Comparison of ENCODE assay signal across 19 mouse cellular contexts in the genomic region with DNA sequence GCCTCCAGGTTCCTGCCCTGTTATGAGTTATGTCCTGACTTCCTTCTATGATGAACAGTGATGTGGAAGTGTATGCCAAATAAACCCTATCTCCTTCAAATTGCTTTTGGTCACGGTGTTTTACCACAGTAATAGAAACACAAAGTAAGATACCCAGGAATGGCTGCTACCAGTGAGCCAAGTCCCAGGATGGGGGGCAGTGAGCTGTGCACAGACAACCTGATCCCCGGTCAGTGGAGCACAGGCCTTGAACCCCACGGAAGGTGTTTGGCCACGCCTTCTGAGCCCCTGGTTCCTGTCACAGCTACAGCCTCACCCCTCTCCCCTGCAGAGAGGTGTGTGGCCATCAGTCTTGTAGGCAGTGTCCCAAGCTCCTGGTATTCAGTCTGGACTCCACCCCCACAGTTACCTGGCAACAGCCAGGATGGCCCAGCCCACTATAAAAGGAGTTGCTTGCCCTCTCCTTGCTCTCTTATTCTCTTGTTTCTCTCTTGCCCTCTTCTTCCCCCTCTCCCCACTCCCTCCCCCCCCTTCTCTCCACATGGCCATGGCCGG. TPM values are rescaled to one million over a fixed set of nuclear protein-coding genes. Genes with fewer than 3 reads are reported as not detected.
DNase-seq lines count a peak whose midpoint lies in the region; ATAC-seq and TF ChIP-seq lines count a peak whose summit lies in the region.
"Had no signal": no experiment of that assay in that cellular context is flagged by ENCODE, and none has a peak within 500 bp of the region (broad histone marks: within the 10 kb centered on the region; RNA-seq: fewer than 3 reads in every experiment).

No protein-coding gene starts in this region.

- TF ChIP-seq EP300 in stomach, postnatal 0 days (optimal IDR thresholded peaks at IDR 0.05) = no peak

- no peak for TF ChIP-seq CTCF in stomach, postnatal 0 days (IDR thresholded peaks at IDR 0.05; ENCODE audit: low read depth)

- no peaks in the 10 kb centered on the region for H3K36me3 ChIP-seq in hindbrain, embryonic 10.5 days
- no peaks in the 10 kb centered on the region for H3K36me3 ChIP-seq in hindbrain, embryonic 14.5 days (replicated peaks; ENCODE audit: control insufficient read depth, insufficient read depth)
- no peaks in the 10 kb centered on the region for H3K36me3 ChIP-seq in hindbrain, embryonic 13.5 days
- H3K36me3 ChIP-seq in stomach, postnatal 0 days (ENCODE audit: control insufficient read depth, insufficient read depth, low read length) = no peaks in the 10 kb centered on the region
- H3K36me3 ChIP-seq: stomach, embryonic 15.5 days had no signal

- no peak overlapping the region for H3K27ac ChIP-seq in hindbrain, embryonic 10.5 days
- no peak overlapping the region for H3K27ac ChIP-seq in hindbrain, embryonic 14.5 days
- no peak overlapping the region for H3K27ac ChIP-seq in hindbrain, embryonic 13.5 days
- no peak overlapping the region for H3K27ac ChIP-seq in stomach, postnatal 0 days (replicated peaks)
- H3K27ac ChIP-seq: forebrain, embryonic 13.5 days; stomach, embryonic 15.5 days had no signal

- H3K4me1 ChIP-seq in hindbrain, embryonic 10.5 days (replicated peaks) = peaks cover 17% of the 10 kb centered on the region
- H3K4me1 ChIP-seq in hindbrain, embryonic 14.5 days (replicated peaks; ENCODE audit: control insufficient read depth, insufficient read depth, low read length) = peaks cover 8% of the 10 kb centered on the region; the same call in 1 of the 2 replicates
- peaks cover 16% of the 10 kb centered on the region; the same call in 1 of the 2 replicates for H3K4me1 ChIP-seq in hindbrain, embryonic 13.5 days (replicated peaks)
- H3K4me1 ChIP-seq in stomach, postnatal 0 days (replicated peaks; ENCODE audit: control insufficient read depth, insufficient read depth) = no peaks in the 10 kb centered on the region
- H3K4me1 ChIP-seq: stomach, embryonic 15.5 days had no signal

- no peak overlapping the region for H3K9ac ChIP-seq in hindbrain, embryonic 14.5 days
- H3K9ac ChIP-seq in hindbrain, embryonic 13.5 days = no peak overlapping the region
- no peak overlapping the region for H3K9ac ChIP-seq in stomach, postnatal 0 days (ENCODE audit: low read length)
- H3K9ac ChIP-seq: forebrain, embryonic 13.5 days; stomach, embryonic 15.5 days had no signal

- peaks cover 29% of the 10 kb centered on the region for H3K27me3 ChIP-seq in hindbrain, embryonic 10.5 days (ENCODE audit: insufficient read depth, poor library complexity, severe bottlenecking)
- peaks cover 2% of the 10 kb centered on the region; the same call in 1 of the 2 replicates for H3K27me3 ChIP-seq in hindbrain, embryonic 14.5 days (ENCODE audit: control insufficient read depth, insufficient read depth, low read length)
- peaks cover 9% of the 10 kb centered on the region for H3K27me3 ChIP-seq in hindbrain, embryonic 13.5 days
- H3K27me3 ChIP-seq in stomach, postnatal 0 days (ENCODE audit: control insufficient read depth, insufficient read depth, low read length) = no peaks in the 10 kb centered on the region

- H3K4me3 ChIP-seq in hindbrain, embryonic 10.5 days = no peak overlapping the region
- H3K4me3 ChIP-seq in hindbrain, embryonic 14.5 days (replicated peaks; ENCODE audit: low read length) = no peak overlapping the region
- no peak overlapping the region for H3K4me3 ChIP-seq in hindbrain, embryonic 13.5 days
- no peak overlapping the region for H3K4me3 ChIP-seq in stomach, postnatal 0 days (ENCODE audit: low read depth, low read length)
- H3K4me3 ChIP-seq: forebrain, embryonic 13.5 days; stomach, embryonic 15.5 days had no signal

- H3K4me2 ChIP-seq in hindbrain, embryonic 14.5 days (replicated peaks) = no peak overlapping the region
- H3K4me2 ChIP-seq in hindbrain, embryonic 13.5 days = no peak overlapping the region; the same call in 1 of the 2 replicates
- H3K4me2 ChIP-seq in stomach, postnatal 0 days (replicated peaks; ENCODE audit: low read depth) = no peak overlapping the region
- H3K4me2 ChIP-seq: stomach, embryonic 15.5 days had no signal

- no peaks in the 10 kb centered on the region for H3K9me3 ChIP-seq in hindbrain, embryonic 10.5 days
- H3K9me3 ChIP-seq in hindbrain, embryonic 14.5 days (ENCODE audit: control insufficient read depth, low read length) = no peaks in the 10 kb centered on the region
- H3K9me3 ChIP-seq in hindbrain, embryonic 13.5 days = no peaks in the 10 kb centered on the region
- H3K9me3 ChIP-seq in stomach, postnatal 0 days (ENCODE audit: control insufficient read depth, low read length) = no peaks in the 10 kb centered on the region
- H3K9me3 ChIP-seq: forebrain, embryonic 13.5 days; stomach, embryonic 15.5 days had no signal

- 34% methylated on average over 5 of the region's 5 CpGs for WGBS in hindbrain, embryonic 10.5 days
- WGBS in hindbrain, embryonic 14.5 days = 38% methylated on average over 5 of the region's 5 CpGs
- 38% methylated on average over 4 of the region's 5 CpGs for WGBS in hindbrain, embryonic 13.5 days
- WGBS in stomach, postnatal 0 days = 28% methylated on average over 4 of the region's 5 CpGs

- no peak for ATAC-seq in hindbrain, embryonic 14.5 days (ENCODE audit: low FRiP score)
- ATAC-seq in hindbrain, embryonic 13.5 days (ENCODE audit: low FRiP score) = 0 out of 2 replicates have a peak, but pooled peaks have one; percentile 16
- no peak for ATAC-seq in stomach, postnatal 0 days (ENCODE audit: low FRiP score, low TSS enrichment)
- ATAC-seq: CD4-positive, CD25-positive, alpha-beta regulatory T cell, adult 4 months; forebrain, embryonic 13.5 days had no signal

- peak; percentile 5 for DNase-seq in hindbrain, embryonic 10.5 days (ENCODE audit: low spot score)
- no peak for DNase-seq in hindbrain, embryonic 14.5 days (ENCODE audit: low spot score)
- DNase-seq in testis, postnatal 10 days (ENCODE audit: low spot score) = peak; percentile 25
- no peak for DNase-seq in testis, postnatal 14 days (ENCODE audit: low spot score)
- peak; percentile 9 for DNase-seq in stomach, postnatal 0 days (ENCODE audit: low spot score)
- no peak for DNase-seq in cerebellum, postnatal 25 days
- no peak for DNase-seq in c-Kit-positive CD71-positive TER-119-positive erythroid progenitor cells, embryonic 14.5 days (ENCODE audit: low spot score)
- DNase-seq: adrenal gland, adult 2 months; kidney, postnatal 10 days; liver; lung, adult 2 months; right cerebral cortex, adult 18-20 months; spleen, adult 18-20 months; thymus, postnatal 36 days had no signal

RNA-seq across cellular contexts. Expression of a gene that starts 27.7 kb away (rescaled TPM):
- 0.12 and 0.19 TPM in 2 replicates for polyA plus RNA-seq in hindbrain, embryonic 10.5 days (2016; fragmentation: Nextera tagmentation; extraction: Ambion mirVana)
- 1.1 and 1.3 TPM in 2 replicates for polyA plus RNA-seq in hindbrain, embryonic 14.5 days (2014; fragmentation: Nextera tagmentation; extraction: Ambion mirVana)
- 0.38 and 0.72 TPM in 2 replicates for polyA plus RNA-seq in hindbrain, embryonic 13.5 days (2015; fragmentation: Nextera tagmentation; extraction: Ambion mirVana)
- polyA plus RNA-seq in stomach, postnatal 0 days (2015; fragmentation: Nextera tagmentation; extraction: Ambion mirVana) = 0.10 and 0.15 TPM in 2 replicates
- polyA plus RNA-seq: CD4-positive, CD25-positive, alpha-beta regulatory T cell, adult 4 months; embryonic facial prominence, embryonic 14.5 days had no signal

Comparison
In these comparisons a context has a peak if more than half of its experiments do, and no peak if none do; other contexts are left out.
1. DNase-seq: peak in hindbrain, embryonic 10.5 days (single experiment), testis, postnatal 10 days (single experiment) and stomach, postnatal 0 days (single experiment); none in hindbrain, embryonic 14.5 days (single experiment), testis, postnatal 14 days (single experiment), cerebellum, postnatal 25 days (0 of 2) and c-Kit-positive CD71-positive TER-119-positive erythroid progenitor cells, embryonic 14.5 days (single experiment).